Mouse (Mus musculus): ENCODE results near the gene Mrps12. TPM values are rescaled to one million over a fixed set of nuclear protein-coding genes. Genes with fewer than 3 reads are reported as not detected.

Gene Mrps12
- polyA plus RNA-seq, 1 experiment from 2014 or later, result 152 TPM

GRCm38 (mm10) chr7:28773163-28773562 is 31.5 kb upstream of the Mrps12 start:
- no peak for DNase-seq (ENCODE audit: low spot score)
- no peaks in the 10 kb centered on the region for H3K27me3 ChIP-seq (ENCODE audit: low read depth, poor library complexity, severe bottlenecking)
- H3K27ac ChIP-seq, result no peak overlapping the region
- WGBS, result 82% methylated on average over 3 of the region's 3 CpGs
- H3K9me3 ChIP-seq (replicated peaks), result no peaks in the 10 kb centered on the region
- H3K36me3 ChIP-seq, result peaks cover 44% of the 10 kb centered on the region
- H3K4me3 ChIP-seq, result no peak overlapping the region
- no peaks in the 10 kb centered on the region for H3K4me1 ChIP-seq

DNA sequence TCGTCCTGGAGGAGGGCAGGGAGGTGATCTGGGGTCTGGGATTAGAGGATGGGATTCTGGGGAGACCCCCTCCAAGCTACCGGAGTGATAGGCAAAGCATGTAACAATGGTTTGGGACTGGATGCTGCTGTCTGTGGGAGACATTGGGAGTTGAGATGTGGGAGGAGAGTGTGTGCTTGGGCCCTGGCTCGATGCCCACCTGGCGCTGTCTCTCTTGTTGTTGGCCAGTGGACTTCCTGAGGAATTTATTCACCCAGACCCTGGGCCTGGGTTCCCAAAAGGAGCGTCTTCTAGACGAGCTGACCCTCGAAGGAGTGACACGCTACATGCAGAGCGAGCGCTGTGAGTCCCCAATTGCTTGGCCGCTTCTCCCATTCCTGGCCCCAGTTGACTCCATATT is 30.2 kb upstream of the Mrps12 start:
- Histone ChIP-seq H3K4me3 (no peak overlapping the region), H3K4me1 (peaks cover 11% of the 10 kb centered on the region), H3K27me3 (ENCODE audit: low read depth, poor library complexity, severe bottlenecking) (no peaks in the 10 kb centered on the region), H3K27ac (no peak overlapping the region), H3K9me3 (replicated peaks) (no peaks in the 10 kb centered on the region), H3K36me3 (peaks cover 34% of the 10 kb centered on the region)
- WGBS, result 93% methylated on average over 11 of the region's 11 CpGs
- no peak for DNase-seq (ENCODE audit: low spot score)

DNA sequence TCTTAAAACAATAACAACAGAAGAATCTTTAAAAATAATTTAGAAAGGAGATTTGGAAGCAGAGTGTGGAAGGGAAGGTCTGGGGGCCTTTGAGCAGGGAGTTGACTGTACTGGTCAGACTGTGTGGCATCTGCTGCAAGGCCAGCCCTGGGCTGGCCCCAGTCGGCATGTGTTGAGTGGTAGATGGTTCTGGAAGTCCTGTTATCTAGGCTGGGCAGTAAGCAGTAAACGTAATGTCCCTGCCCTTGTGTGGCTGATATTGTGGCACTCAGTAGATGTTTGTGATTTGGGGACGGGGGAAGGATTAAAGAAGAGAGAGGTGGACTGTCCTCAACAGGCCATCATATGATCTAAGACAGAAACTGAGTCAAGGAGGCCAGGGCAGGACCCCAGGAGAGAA is 28.7 kb upstream of the Mrps12 start:
- Histone ChIP-seq H3K4me1 (peaks cover 21% of the 10 kb centered on the region), H3K27me3 (ENCODE audit: low read depth, poor library complexity, severe bottlenecking) (no peaks in the 10 kb centered on the region), H3K9me3 (replicated peaks) (no peaks in the 10 kb centered on the region), H3K36me3 (peaks cover 27% of the 10 kb centered on the region), H3K4me3 (no peak overlapping the region), H3K27ac (no peak overlapping the region)
- no peak for DNase-seq (ENCODE audit: low spot score)
- 92% methylated on average over 3 of the region's 3 CpGs for WGBS

GRCm38 (mm10) chr7:28769414-28769958 is 27.9 kb upstream of the Mrps12 start:
- Histone ChIP-seq H3K27me3 (ENCODE audit: low read depth, poor library complexity, severe bottlenecking) (no peaks in the 10 kb centered on the region), H3K36me3 (peaks cover 21% of the 10 kb centered on the region), H3K27ac (no peak overlapping the region), H3K9me3 (replicated peaks) (no peaks in the 10 kb centered on the region), H3K4me3 (no peak overlapping the region), H3K4me1 (peaks cover 27% of the 10 kb centered on the region)
- no peak for DNase-seq (ENCODE audit: low spot score)
- 95% methylated on average over 9 of the region's 9 CpGs for WGBS

GRCm38 (mm10) chr7:28767462-28767965 is 25.9 kb upstream of the Mrps12 start, which contains the start of gene Nfkbib:
Nfkbib (minus strand) TSS chr7:28767512.
- no peak for DNase-seq (ENCODE audit: low spot score)
- H3K4me1 ChIP-seq, result peaks cover 27% of the 10 kb centered on the region
- H3K27ac ChIP-seq, result peak within 1 kb of the TSS; percentile 81
- no peaks in the 10 kb centered on the region for H3K9me3 ChIP-seq (replicated peaks)
- H3K27me3 ChIP-seq (ENCODE audit: low read depth, poor library complexity, severe bottlenecking), result no peaks in the 10 kb centered on the region
- H3K36me3 ChIP-seq, result peaks cover 12% of the 10 kb centered on the region
- peak within 1 kb of the TSS; percentile 83 for H3K4me3 ChIP-seq
- WGBS, result 67% methylated on average over 7 of the region's 7 CpGs

DNA sequence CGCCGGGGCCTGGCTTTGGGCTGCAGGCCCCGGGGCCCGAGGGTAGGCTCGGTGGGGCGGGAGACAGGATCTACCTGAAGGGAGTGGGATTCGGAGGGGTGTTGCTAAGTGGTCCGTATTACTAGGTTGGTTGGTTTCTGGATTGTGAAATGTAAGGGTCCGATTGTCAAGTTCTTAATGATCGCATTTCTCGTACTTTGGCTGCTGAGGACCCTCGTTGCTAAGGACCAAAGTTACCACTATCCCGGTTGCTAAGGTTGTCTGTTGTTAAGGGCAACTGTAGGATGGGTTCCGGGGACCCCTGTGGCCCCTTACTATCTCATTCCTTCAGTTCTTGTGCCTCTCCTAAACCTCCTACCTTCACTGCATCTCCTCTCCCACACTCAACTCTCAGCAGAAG is 25.3 kb upstream of the Mrps12 start:
- Histone ChIP-seq H3K4me1 (peaks cover 27% of the 10 kb centered on the region), H3K36me3 (peaks cover 12% of the 10 kb centered on the region), H3K9me3 (replicated peaks) (no peaks in the 10 kb centered on the region), H3K4me3 (peak overlapping the region; percentile 83), H3K27ac (peak overlapping the region; percentile 78), H3K27me3 (ENCODE audit: low read depth, poor library complexity, severe bottlenecking) (no peaks in the 10 kb centered on the region)
- 8% methylated on average over 14 of the region's 14 CpGs for WGBS
- DNase-seq (ENCODE audit: low spot score), result no peak

DNA sequence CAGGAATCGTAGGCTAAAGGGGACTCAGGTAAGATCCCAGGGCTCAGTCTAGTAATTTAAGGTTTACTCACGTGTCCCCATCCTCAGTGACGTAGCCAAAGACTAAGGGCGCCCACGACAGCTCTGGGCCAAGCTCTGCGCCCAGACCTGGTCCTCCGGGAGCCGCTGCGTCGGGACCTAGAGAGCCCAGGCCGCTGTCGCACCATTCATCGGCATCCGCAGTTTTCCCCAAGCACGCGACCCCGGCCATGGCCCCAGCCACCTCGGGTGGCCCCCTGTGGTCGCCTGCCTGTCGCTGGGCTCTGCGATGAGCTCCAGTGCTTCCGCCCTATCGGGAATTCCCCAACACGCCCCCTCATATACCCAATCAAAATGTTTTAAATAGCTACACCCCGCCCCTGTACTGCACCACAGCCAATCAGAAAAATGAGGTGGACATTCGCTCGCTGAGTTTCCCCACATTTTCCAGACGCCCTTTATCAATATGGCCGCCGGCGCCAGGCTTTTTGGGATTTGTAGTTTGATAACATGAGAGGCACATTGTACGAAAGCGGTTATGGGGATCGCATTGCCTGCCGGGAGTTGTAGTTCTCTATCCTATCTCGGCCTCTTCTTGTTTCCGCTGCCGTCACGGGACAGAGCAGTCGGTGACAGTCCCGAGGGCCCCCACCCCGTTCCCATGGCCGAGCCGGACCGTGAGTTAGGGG is 24.7 kb upstream of the Mrps12 start, which contains the start of gene Sirt2:
Gene Sirt2 (plus strand): TSS at position 563 of the 707 bp plus-strand sequence.
- Histone ChIP-seq H3K36me3 (peaks cover 17% of the 10 kb centered on the region), H3K27me3 (ENCODE audit: low read depth, poor library complexity, severe bottlenecking) (no peaks in the 10 kb centered on the region), H3K9me3 (replicated peaks) (no peaks in the 10 kb centered on the region), H3K27ac (peak within 1 kb of the TSS; percentile 81), H3K4me1 (peaks cover 27% of the 10 kb centered on the region), H3K4me3 (peak within 1 kb of the TSS; percentile 83)
- WGBS, result under 1% methylated on average over 45 of the region's 45 CpGs
- DNase-seq (ENCODE audit: low spot score), result peak; percentile 91

DNA sequence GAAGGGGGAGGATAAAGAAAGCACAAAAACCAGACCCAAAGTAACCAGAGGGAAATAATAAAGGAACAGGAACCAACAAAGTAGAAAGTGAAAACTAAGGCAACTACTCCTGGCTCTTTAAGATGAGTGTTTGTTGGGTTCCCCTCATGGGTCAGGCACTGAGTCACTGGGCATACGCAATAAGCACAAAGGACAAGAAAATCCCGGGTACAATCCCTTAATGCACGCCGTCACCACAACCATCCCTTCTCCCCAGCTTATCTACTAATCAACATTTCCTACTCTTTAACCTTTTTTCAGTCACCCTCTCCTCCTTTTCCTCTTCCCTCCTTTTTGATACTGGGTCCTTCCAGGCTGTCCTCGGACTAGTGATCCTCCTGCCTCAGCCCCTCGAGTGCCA is 23.6 kb upstream of the Mrps12 start:
- Histone ChIP-seq H3K4me1 (peaks cover 27% of the 10 kb centered on the region), H3K4me3 (peak overlapping the region; percentile 83), H3K27me3 (ENCODE audit: low read depth, poor library complexity, severe bottlenecking) (no peaks in the 10 kb centered on the region), H3K27ac (no peak overlapping the region), H3K9me3 (replicated peaks) (no peaks in the 10 kb centered on the region), H3K36me3 (peaks cover 29% of the 10 kb centered on the region)
- WGBS, result 86% methylated on average over 6 of the region's 6 CpGs
- no peak for DNase-seq (ENCODE audit: low spot score)

GRCm38 (mm10) chr7:28761907-28762306 is 20.3 kb upstream of the Mrps12 start:
- Histone ChIP-seq H3K4me3 (no peak overlapping the region), H3K27me3 (ENCODE audit: low read depth, poor library complexity, severe bottlenecking) (peaks cover 5% of the 10 kb centered on the region), H3K36me3 (peaks cover 51% of the 10 kb centered on the region), H3K9me3 (replicated peaks) (no peaks in the 10 kb centered on the region), H3K27ac (no peak overlapping the region), H3K4me1 (peaks cover 16% of the 10 kb centered on the region)
- WGBS, result 93% methylated on average over 9 of the region's 9 CpGs
- DNase-seq (ENCODE audit: low spot score), result no peak

GRCm38 (mm10) chr7:28758623-28759022 is 17.0 kb upstream of the Mrps12 start:
- Histone ChIP-seq H3K27ac (no peak overlapping the region), H3K4me1 (peaks cover 10% of the 10 kb centered on the region), H3K9me3 (replicated peaks) (no peaks in the 10 kb centered on the region), H3K27me3 (ENCODE audit: low read depth, poor library complexity, severe bottlenecking) (peaks cover 24% of the 10 kb centered on the region), H3K4me3 (no peak overlapping the region), H3K36me3 (peaks cover 61% of the 10 kb centered on the region)
- DNase-seq (ENCODE audit: low spot score), result no peak
- WGBS, result 85% methylated on average over 13 of the region's 13 CpGs

GRCm38 (mm10) chr7:28756079-28756478 is 14.5 kb upstream of the Mrps12 start, which contains the start of gene Ccer2:
Ccer2 (plus strand) TSS chr7:28756174.
- Histone ChIP-seq H3K27ac (no peak within 1 kb of the TSS), H3K36me3 (peaks cover 64% of the 10 kb centered on the region), H3K9me3 (replicated peaks) (no peaks in the 10 kb centered on the region), H3K4me1 (peaks cover 10% of the 10 kb centered on the region), H3K27me3 (ENCODE audit: low read depth, poor library complexity, severe bottlenecking) (peaks cover 24% of the 10 kb centered on the region), H3K4me3 (peak within 1 kb of the TSS; percentile 25; the same call in 1 of the 2 replicates)
- peak; percentile 47 for DNase-seq (ENCODE audit: low spot score)
- 4% methylated on average over 17 of the region's 17 CpGs for WGBS

GRCm38 (mm10) chr7:28749935-28750334 is 8.3 kb upstream of the Mrps12 start:
- WGBS, result 93% methylated on average over 7 of the region's 7 CpGs
- no peaks in the 10 kb centered on the region for H3K9me3 ChIP-seq (replicated peaks)
- no peak overlapping the region for H3K4me3 ChIP-seq
- DNase-seq (ENCODE audit: low spot score), result no peak
- 0 out of 2 replicates have a peak, but pooled peaks cover 3% of the 10 kb centered on the region for H3K4me1 ChIP-seq
- peaks cover 87% of the 10 kb centered on the region for H3K36me3 ChIP-seq
- H3K27me3 ChIP-seq (ENCODE audit: low read depth, poor library complexity, severe bottlenecking), result no peaks in the 10 kb centered on the region
- H3K27ac ChIP-seq, result no peak overlapping the region

DNA sequence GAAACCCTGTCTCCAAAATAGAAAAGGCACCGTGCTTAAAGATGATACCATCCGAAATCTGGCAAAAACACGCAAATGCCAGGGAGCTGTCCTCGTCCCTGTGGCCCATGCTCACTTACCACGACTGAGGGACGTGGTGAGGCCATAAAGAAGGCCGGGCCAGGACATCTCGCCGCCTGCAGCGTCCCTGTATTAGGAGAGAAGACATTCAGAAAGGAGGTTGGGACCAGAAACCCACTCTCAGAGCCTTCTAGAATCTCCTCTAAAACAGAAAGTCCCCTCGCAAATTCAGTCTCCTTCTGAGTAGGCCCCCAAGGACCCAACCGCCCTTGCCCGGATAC is 282 bp downstream of the Mrps12 start:
- peaks cover 13% of the 10 kb centered on the region for H3K4me1 ChIP-seq
- 2% methylated on average over 13 of the region's 13 CpGs for WGBS
- H3K4me3 ChIP-seq, result peak overlapping the region; percentile 73
- no peaks in the 10 kb centered on the region for H3K27me3 ChIP-seq (ENCODE audit: low read depth, poor library complexity, severe bottlenecking)
- peaks cover 65% of the 10 kb centered on the region for H3K36me3 ChIP-seq
- H3K9me3 ChIP-seq (replicated peaks), result no peaks in the 10 kb centered on the region
- no peak for DNase-seq (ENCODE audit: low spot score)
- H3K27ac ChIP-seq, result peak overlapping the region; percentile 95

All from limb, embryonic 10.5 days (tissue).